Mouse (Mus musculus): ENCODE measurements around the gene Scgb1b10. TPM values are rescaled to one million over a fixed set of nuclear protein-coding genes. Genes with fewer than 3 reads are reported as not detected.
"Not testable (repeated sequence)": the region's sequence is repeated elsewhere in the genome, so short reads cannot be mapped to it uniquely, and the experiment has no call there.

Gene Scgb1b10
- total RNA-seq (2014; rRNA removed) (not detected in 2 replicates), polyA plus RNA-seq (2015; fragmentation: Nextera tagmentation; extraction: Ambion mirVana) (not detected in 2 replicates)

GRCm38 (mm10) chr7:32100553-32100952, at the start of gene Scgb1b10:
Gene Scgb1b10, plus strand, starts transcription at chr7:32100853.
- H3K9me3 ChIP-seq (ENCODE audit: low read length); H3K4me2 ChIP-seq (ENCODE audit: low read depth); H3K9ac ChIP-seq; H3K4me1 ChIP-seq (ENCODE audit: insufficient read depth); H3K27me3 ChIP-seq (ENCODE audit: insufficient read depth, low read length); DNase-seq; ATAC-seq; H3K4me3 ChIP-seq (ENCODE audit: low read depth, low read length); H3K27ac ChIP-seq (ENCODE audit: low read depth, low read length); H3K36me3 ChIP-seq (ENCODE audit: insufficient read depth): not testable (repeated sequence)

Other genes starting within 250 kb of the Scgb1b10 start
- gene Scgb2b11, start 110.3 kb downstream of the Scgb1b10 start, total RNA-seq (2014; rRNA removed): not detected in 2 replicates
- not detected in 2 replicates for gene Scgb2b11, start 110.3 kb downstream of the Scgb1b10 start, polyA plus RNA-seq (2015; fragmentation: Nextera tagmentation; extraction: Ambion mirVana)
- gene Scgb1b11, start 122.0 kb downstream of the Scgb1b10 start, total RNA-seq (2014; rRNA removed): not detected in 2 replicates
- not detected in 2 replicates for gene Scgb1b11, start 122.0 kb downstream of the Scgb1b10 start, polyA plus RNA-seq (2015; fragmentation: Nextera tagmentation; extraction: Ambion mirVana)
- gene Scgb2b12, start 226.4 kb downstream of the Scgb1b10 start, total RNA-seq (2014; rRNA removed): not detected in 2 replicates
- gene Scgb2b12, start 226.4 kb downstream of the Scgb1b10 start, polyA plus RNA-seq (2015; fragmentation: Nextera tagmentation; extraction: Ambion mirVana): not detected in 2 replicates
- gene Scgb1b12, start 233.3 kb downstream of the Scgb1b10 start, total RNA-seq (2014; rRNA removed): not detected in 2 replicates
- gene Scgb1b12, start 233.3 kb downstream of the Scgb1b10 start, polyA plus RNA-seq (2015; fragmentation: Nextera tagmentation; extraction: Ambion mirVana): not detected in 2 replicates